Mouse (Mus musculus) intestine, embryonic 15.5 days (tissue): ENCODE measurements at regions not wholly inside any gene's neighbourhood (a gene's known extent, or its start where the extent isn't known, plus 50 kb on each side); places are given as distances from the start of the nearest gene placed in this dataset.

Experiments
- ATAC-seq: fragments of 200-750 bp; cut with Nextera tagmentation; 2 replicates; pipeline ENCODE4 v1.8.0; 2017; ENCODE audit warnings: moderate TSS enrichment, moderate library complexity
- H3K27ac ChIP-seq: fragments of 300-500 bp; sonication (generic); 2 replicates; pipeline ENCODE4 v1.5.1; 2015; ENCODE audit warnings: mild to moderate bottlenecking, inconsistent platforms
- H3K27me3 ChIP-seq: fragments of 300-500 bp; sonication (generic); replicated peaks from 2 replicates; pipeline ENCODE4 v1.6.1; 2015; ENCODE audit warnings: inconsistent platforms
- H3K36me3 ChIP-seq: fragments of 300-500 bp; sonication (generic); 2 replicates; pipeline ENCODE4 v1.6.1; 2015; ENCODE audit warnings: inconsistent platforms
- H3K4me1 ChIP-seq: fragments of 300-500 bp; sonication (generic); replicated peaks from 2 replicates; pipeline ENCODE4 v1.6.1; 2015; ENCODE audit warnings: inconsistent platforms
- H3K4me2 ChIP-seq: fragments of 300-500 bp; sonication (generic); replicated peaks from 2 replicates; pipeline ENCODE4 v1.6.1; 2015; ENCODE audit warnings: mild to moderate bottlenecking, inconsistent platforms
- H3K4me3 ChIP-seq: fragments of 300-500 bp; sonication (generic); replicated peaks from 2 replicates; pipeline ENCODE4 v1.5.1; 2015; ENCODE audit warnings: inconsistent platforms
- H3K9ac ChIP-seq: fragments of 300-500 bp; sonication (generic); 2 replicates; pipeline ENCODE4 v1.6.1; 2015; ENCODE audit warnings: inconsistent platforms
- H3K9me3 ChIP-seq: fragments of 300-500 bp; sonication (generic); 2 replicates; pipeline ENCODE4 v1.6.1; 2016; ENCODE audit warnings: inconsistent platforms
- WGBS: fragments of 180-500 bp; shearing (Covaris S2); methylation state at CpG from one replicate; pipeline ENCODE4 v1.1.7; 2015; 5-methylcytosine and 5-hydroxymethylcytosine counted together

DNA sequence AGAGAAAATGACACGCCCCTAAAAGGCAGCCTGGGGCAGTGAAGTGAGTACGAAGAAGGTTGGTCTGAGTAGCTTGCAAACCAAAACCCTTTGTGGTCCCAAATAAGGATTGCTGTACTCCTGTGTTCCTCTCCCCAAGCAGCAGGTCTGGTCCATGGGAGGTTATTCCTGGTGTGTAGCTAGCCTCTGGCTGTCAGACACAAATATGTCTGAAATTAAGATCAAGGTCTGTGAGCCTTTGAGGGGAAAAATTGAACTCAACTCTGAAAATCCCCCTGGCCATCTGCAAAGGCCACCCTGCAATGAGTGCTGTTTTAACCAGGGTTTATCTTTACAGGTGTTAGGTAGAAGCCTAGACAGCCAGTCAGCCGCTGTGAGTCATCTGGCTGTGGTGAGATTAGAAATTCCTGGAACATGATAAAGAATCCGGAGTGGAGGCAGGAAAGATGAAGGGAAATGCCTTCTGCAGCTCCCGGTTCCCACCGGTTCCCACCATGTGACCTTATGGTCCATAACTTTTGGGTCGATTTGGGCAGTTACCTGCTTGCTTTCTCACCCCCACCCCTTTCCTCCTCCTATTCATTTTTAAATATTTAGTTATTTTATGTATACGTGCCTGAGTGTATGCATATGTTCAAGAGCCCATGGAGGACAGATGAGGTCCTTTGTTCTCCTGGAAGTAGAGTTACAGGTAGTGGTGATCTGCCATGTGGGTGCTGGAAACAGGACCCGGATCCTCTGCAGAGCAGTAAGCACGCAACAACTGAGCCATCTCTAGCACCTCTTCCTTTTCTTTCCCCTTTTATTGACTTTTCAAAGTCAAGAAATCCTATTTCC, 155.6 kb upstream of the Dmrta1 start:
- Histone ChIP-seq H3K36me3 (no peaks in the 10 kb centered on the region), H3K4me2 (peak overlapping the region; percentile 71), H3K4me1 (no peaks in the 10 kb centered on the region), H3K27ac (no peak overlapping the region), H3K9me3 (no peaks in the 10 kb centered on the region), H3K27me3 (peaks cover 31% of the 10 kb centered on the region), H3K4me3 (peak overlapping the region; percentile 39; the same call in 1 of the 2 replicates), H3K9ac (no peak overlapping the region)
- 8% methylated on average over 10 of the region's 10 CpGs for WGBS
- ATAC-seq = peak; percentile 67

- ATAC-seq = no peak
- Histone ChIP-seq H3K36me3 (no peaks in the 10 kb centered on the region), H3K9ac (no peak overlapping the region), H3K4me1 (no peaks in the 10 kb centered on the region), H3K27ac (no peak overlapping the region), H3K4me2 (no peak overlapping the region), H3K9me3 (no peaks in the 10 kb centered on the region), H3K27me3 (peaks cover 7% of the 10 kb centered on the region), H3K4me3 (no peak overlapping the region)
- 49% methylated on average over 3 of the region's 3 CpGs for WGBS
These were observed 161.2 kb upstream of the Dmrta1 start for GRCm38 (mm10) chr4:89518027-89518426.

DNA sequence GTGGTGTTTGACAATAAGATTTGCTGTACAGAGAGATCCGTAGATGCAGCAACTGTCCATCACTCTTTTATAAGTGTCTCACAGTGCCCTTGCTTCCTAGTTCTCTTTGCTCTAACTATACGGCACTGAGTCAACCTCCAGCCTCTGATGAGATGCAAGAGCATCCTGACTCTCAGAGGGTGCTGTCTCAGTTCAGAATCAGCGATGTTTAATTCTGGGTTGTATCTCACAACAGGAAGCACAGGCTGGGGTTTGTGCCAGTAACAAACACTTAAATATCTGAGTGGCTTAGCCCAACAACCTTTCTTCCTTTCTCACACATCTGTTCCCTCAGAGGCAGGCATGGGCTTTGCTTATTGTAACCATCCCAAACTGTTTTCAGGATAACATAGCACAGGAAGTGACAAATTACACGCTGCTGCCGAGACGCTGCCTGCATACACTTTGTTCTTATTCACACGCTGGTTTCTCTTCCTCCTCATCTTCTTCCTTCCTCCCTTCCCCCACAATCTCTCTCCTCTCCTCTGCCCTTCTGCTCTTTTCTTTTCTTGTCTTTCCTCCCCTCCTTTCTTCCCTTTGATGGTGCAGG, 163.3 kb upstream of the Dmrta1 start:
- Histone ChIP-seq H3K27me3 (peaks cover 3% of the 10 kb centered on the region; the same call in 1 of the 2 replicates), H3K4me2 (no peak overlapping the region), H3K9me3 (no peaks in the 10 kb centered on the region), H3K27ac (no peak overlapping the region), H3K4me1 (no peaks in the 10 kb centered on the region), H3K9ac (no peak overlapping the region), H3K36me3 (no peaks in the 10 kb centered on the region), H3K4me3 (no peak overlapping the region)
- ATAC-seq = no peak
- WGBS = 36% methylated on average over 7 of the region's 7 CpGs

GRCm38 (mm10) chr4:89514981-89515380, 164.3 kb upstream of the Dmrta1 start:
- Histone ChIP-seq H3K9ac (no peak overlapping the region), H3K4me1 (no peaks in the 10 kb centered on the region), H3K27ac (no peak overlapping the region), H3K4me2 (no peak overlapping the region), H3K9me3 (no peaks in the 10 kb centered on the region), H3K36me3 (no peaks in the 10 kb centered on the region), H3K4me3 (no peak overlapping the region), H3K27me3 (peaks cover 3% of the 10 kb centered on the region; the same call in 1 of the 2 replicates)
- ATAC-seq = no peak
- 82% methylated on average over 7 of the region's 7 CpGs for WGBS

- no peak overlapping the region for H3K9ac ChIP-seq
- H3K4me1 ChIP-seq = no peaks in the 10 kb centered on the region
- ATAC-seq = no peak
- H3K9me3 ChIP-seq = no peaks in the 10 kb centered on the region
- no peak overlapping the region for H3K4me3 ChIP-seq
- 84% methylated on average over 5 of the region's 5 CpGs for WGBS
- no peak overlapping the region for H3K27ac ChIP-seq
- H3K36me3 ChIP-seq = no peaks in the 10 kb centered on the region
- H3K27me3 ChIP-seq = 0 out of 2 replicates have a peak, but pooled peaks cover under 1% of the 10 kb centered on the region
- no peak overlapping the region for H3K4me2 ChIP-seq
These were observed 168.6 kb upstream of the Dmrta1 start for GRCm38 (mm10) chr4:89510593-89510992.

GRCm38 (mm10) chr4:89509655-89510391, 169.4 kb upstream of the Dmrta1 start:
- 0 out of 2 replicates have a peak, but pooled peaks cover 4% of the 10 kb centered on the region for H3K27me3 ChIP-seq
- no peaks in the 10 kb centered on the region for H3K9me3 ChIP-seq
- H3K9ac ChIP-seq = no peak overlapping the region
- no peaks in the 10 kb centered on the region for H3K36me3 ChIP-seq
- H3K4me3 ChIP-seq = no peak overlapping the region
- ATAC-seq = 0 out of 2 replicates have a peak, but pooled peaks have one; percentile 23
- no peak overlapping the region for H3K4me2 ChIP-seq
- no peaks in the 10 kb centered on the region for H3K4me1 ChIP-seq
- WGBS = 82% methylated on average over 13 of the region's 13 CpGs
- no peak overlapping the region for H3K27ac ChIP-seq

DNA sequence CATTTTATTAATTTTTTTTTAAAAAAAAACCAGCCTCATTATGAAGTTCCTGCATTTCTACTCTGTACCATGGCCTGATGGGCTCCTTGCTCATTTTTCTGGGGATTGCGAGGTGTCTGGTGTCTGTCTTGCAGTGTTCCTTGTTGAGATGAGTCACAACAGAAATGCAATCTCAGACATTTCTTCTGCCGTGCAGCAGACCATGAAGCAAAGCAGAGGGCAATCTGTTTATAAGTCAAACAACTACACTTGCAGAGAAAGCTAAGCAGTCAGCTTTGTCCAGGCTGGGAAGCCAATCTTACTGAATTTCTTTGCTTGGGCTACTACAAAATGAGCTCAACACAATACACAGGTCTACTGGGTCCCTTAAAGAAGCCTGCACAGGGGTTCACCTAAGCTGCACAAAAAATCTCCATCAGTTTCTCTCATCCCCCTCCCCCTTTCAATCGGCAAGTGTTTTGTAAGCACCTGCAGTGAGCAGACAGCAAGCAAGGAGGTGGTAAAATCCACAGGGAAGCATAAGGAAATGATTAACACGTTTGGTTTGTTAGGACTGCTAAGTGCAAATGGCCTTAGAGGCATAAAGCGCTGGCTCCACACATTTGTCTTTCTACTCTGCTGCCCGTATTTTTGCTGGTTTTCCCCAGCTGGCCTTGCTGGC, 171.0 kb upstream of the Dmrta1 start:
- no peak; the same call in 1 of the 2 replicates for ATAC-seq

GRCm38 (mm10) chr4:89505368-89505819, 173.8 kb upstream of the Dmrta1 start:
- Histone ChIP-seq H3K4me3 (no peak overlapping the region), H3K4me1 (no peaks in the 10 kb centered on the region), H3K36me3 (no peaks in the 10 kb centered on the region), H3K27me3 (0 out of 2 replicates have a peak, but pooled peaks cover 4% of the 10 kb centered on the region), H3K9me3 (no peaks in the 10 kb centered on the region), H3K9ac (no peak overlapping the region), H3K4me2 (no peak overlapping the region), H3K27ac (no peak overlapping the region)
- WGBS = 16% methylated on average over 6 of the region's 6 CpGs
- ATAC-seq = no peak

More for the DNA sequence above, 171.0 kb upstream of the Dmrta1 start:
- H3K4me1 ChIP-seq = no peaks in the 10 kb centered on the region
- no peak overlapping the region for H3K4me2 ChIP-seq
- 17% methylated on average over 6 of the region's 6 CpGs for WGBS
- H3K4me3 ChIP-seq = no peak overlapping the region
- no peak overlapping the region for H3K27ac ChIP-seq
- H3K9ac ChIP-seq = no peak overlapping the region
- H3K27me3 ChIP-seq = 0 out of 2 replicates have a peak, but pooled peaks cover 4% of the 10 kb centered on the region
- H3K9me3 ChIP-seq = no peaks in the 10 kb centered on the region
- no peaks in the 10 kb centered on the region for H3K36me3 ChIP-seq

- Histone ChIP-seq H3K9me3 (no peaks in the 10 kb centered on the region), H3K4me1 (no peaks in the 10 kb centered on the region), H3K36me3 (no peaks in the 10 kb centered on the region), H3K27ac (no peak overlapping the region), H3K4me2 (no peak overlapping the region), H3K4me3 (no peak overlapping the region), H3K9ac (no peak overlapping the region), H3K27me3 (0 out of 2 replicates have a peak, but pooled peaks cover 3% of the 10 kb centered on the region)
- WGBS = 44% methylated on average over 4 of the region's 4 CpGs
- peak; percentile 87 for ATAC-seq
These were observed 179.0 kb upstream of the Dmrta1 start for GRCm38 (mm10) chr4:89500232-89500631.

DNA sequence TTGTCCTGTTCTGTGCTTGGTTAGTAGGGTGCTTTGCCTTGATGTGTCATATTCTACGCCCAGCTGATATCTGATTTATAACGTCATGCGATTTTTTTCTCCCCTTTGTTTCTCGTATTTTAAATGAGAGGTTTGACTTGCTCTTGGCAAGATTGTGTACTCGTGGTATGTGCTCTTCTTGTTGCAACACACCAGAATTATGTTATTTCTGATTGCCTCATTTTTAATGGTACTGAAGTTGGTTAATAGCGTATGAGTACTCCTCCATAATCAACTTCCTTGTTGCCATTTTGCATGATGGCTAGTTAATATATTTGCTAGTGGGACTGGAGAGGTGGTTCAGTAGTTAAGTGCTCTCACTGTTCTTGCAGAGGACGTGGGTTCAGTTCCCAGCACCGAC, 180.1 kb upstream of the Cdkn2b start:
- H3K4me3 ChIP-seq = no peak overlapping the region
- no peak overlapping the region for H3K9ac ChIP-seq
- no peak overlapping the region for H3K27ac ChIP-seq
- H3K4me1 ChIP-seq = no peaks in the 10 kb centered on the region
- H3K36me3 ChIP-seq = no peaks in the 10 kb centered on the region
- no peaks in the 10 kb centered on the region for H3K27me3 ChIP-seq
- no peak overlapping the region for H3K4me2 ChIP-seq
- no peaks in the 10 kb centered on the region for H3K9me3 ChIP-seq
- 88% methylated on average over 8 of the region's 8 CpGs for WGBS
- ATAC-seq = no peak

GRCm38 (mm10) chr4:89487416-89488165, 176.8 kb upstream of the Cdkn2b start:
- WGBS = 81% methylated on average over 5 of the region's 5 CpGs
- H3K27me3 ChIP-seq = no peaks in the 10 kb centered on the region
- H3K9me3 ChIP-seq = no peaks in the 10 kb centered on the region
- H3K4me1 ChIP-seq = no peaks in the 10 kb centered on the region
- no peak for ATAC-seq
- H3K27ac ChIP-seq = no peak overlapping the region
- no peak overlapping the region for H3K4me3 ChIP-seq
- H3K36me3 ChIP-seq = no peaks in the 10 kb centered on the region
- H3K4me2 ChIP-seq = no peak overlapping the region
- H3K9ac ChIP-seq = no peak overlapping the region
